Mouse (Mus musculus): Measurements from ENCODE around the gene Galr2.

- TF ChIP-seq ZNF384 (IDR thresholded peaks at IDR 0.05; ENCODE audit: low read depth, low read length): no peak
- TF ChIP-seq HCFC1 (IDR thresholded peaks at IDR 0.05; ENCODE audit: borderline replicate concordance, insufficient read depth, low read length): no peak
- TF ChIP-seq ZC3H11A (IDR thresholded peaks at IDR 0.05; ENCODE audit: borderline replicate concordance, low read depth, low read length): no peak
- TF ChIP-seq CHD2 (IDR thresholded peaks at IDR 0.05; ENCODE audit: low read depth, low read length): no peak
Measured at GRCm38 (mm10) chr11:116265850-116266249, 14.9 kb upstream of the Galr2 start.
